Mouse (Mus musculus): ENCODE measurements at regions not wholly inside any gene's neighbourhood (a gene's known extent, or its start where the extent isn't known, plus 50 kb on each side); places are given as distances from the start of the nearest gene placed in this dataset.

GRCm38 (mm10) chr8:15393936-15394721 is 348.3 kb upstream of the BB014433 start:
- TF ChIP-seq GATA1 (IDR thresholded peaks at IDR 0.05; ENCODE audit: borderline replicate concordance, low read length) (no peak), FLI1 (IDR thresholded peaks at IDR 0.05; ENCODE audit: low read length) (no peak)
